Mouse (Mus musculus) right cerebral cortex, postnatal 25 days (tissue): ENCODE data around the gene Spindoc.
"Not testable (repeated sequence)": the region's sequence is repeated elsewhere in the genome, so short reads cannot be mapped to it uniquely, and the experiment has no call there.

Experiments used
- DNase-seq: peaks from one replicate; pipeline ENCODE4 v3.0.0; 2022

Gene Spindoc

DNA sequence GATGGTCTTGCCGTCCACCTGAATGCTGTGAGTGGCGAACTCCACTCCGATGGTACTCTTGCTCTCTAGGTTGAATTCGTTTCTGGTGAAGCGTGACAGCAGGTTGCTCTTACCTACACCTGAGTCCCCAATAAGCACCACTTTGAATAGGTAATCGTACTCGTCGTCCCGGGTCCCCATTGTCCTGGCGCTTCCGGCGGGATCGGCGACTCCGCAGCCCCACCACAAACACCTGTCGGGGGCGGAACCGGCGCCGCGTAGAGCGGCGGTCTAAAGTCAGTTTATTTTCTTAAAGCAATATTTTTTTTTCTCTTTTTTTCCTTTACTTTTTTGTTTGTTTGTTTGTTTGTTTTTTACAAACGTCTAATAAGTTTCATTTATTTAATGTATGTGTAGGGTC is 16.1 kb upstream of the Spindoc start:
- DNase-seq = not testable (repeated sequence)

- DNase-seq = not testable (repeated sequence)
These were observed 14.4 kb upstream of the Spindoc start for GRCm38 (mm10) chr19:7396867-7397826.

DNA sequence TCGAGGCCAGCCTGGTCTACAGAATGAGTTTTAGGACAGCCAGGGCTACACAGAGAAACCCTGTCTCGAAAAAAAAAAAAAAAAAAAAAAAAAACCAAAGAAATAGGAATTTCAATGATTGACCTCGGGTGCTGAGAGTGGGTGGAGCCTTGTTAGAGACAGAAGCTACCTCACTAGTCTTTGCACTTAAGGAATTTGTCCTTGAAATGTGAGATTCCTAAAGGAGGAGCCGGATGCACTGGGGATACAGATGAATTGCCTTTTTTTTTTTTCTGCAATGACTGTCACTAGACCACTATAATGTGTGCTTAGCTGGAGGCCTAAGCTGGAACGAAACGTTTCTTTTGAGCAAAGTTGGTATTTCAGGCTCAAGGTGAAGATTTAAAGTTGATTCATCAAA is 5.7 kb upstream of the Spindoc start:
- DNase-seq = no peak

DNA sequence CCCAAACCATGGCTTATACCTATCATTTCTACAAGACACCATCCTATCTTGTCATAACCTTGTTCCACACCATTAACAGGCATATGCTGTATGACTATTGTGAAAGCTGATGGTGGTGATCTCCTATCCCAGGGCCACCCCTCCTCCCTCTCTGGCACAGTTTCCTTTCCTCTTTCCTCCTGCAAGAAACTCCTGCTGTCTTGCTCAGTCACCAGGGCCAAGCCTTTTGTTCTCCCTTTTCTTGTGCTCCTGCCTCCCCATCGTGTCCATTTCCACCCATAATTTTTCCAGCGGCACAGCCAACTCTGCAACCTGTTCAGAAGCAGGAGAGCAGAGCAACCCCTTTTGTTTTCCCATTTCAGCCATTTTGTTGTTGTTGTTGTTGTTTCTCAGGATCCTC is 3.2 kb upstream of the Spindoc start:
- DNase-seq = no peak

DNA sequence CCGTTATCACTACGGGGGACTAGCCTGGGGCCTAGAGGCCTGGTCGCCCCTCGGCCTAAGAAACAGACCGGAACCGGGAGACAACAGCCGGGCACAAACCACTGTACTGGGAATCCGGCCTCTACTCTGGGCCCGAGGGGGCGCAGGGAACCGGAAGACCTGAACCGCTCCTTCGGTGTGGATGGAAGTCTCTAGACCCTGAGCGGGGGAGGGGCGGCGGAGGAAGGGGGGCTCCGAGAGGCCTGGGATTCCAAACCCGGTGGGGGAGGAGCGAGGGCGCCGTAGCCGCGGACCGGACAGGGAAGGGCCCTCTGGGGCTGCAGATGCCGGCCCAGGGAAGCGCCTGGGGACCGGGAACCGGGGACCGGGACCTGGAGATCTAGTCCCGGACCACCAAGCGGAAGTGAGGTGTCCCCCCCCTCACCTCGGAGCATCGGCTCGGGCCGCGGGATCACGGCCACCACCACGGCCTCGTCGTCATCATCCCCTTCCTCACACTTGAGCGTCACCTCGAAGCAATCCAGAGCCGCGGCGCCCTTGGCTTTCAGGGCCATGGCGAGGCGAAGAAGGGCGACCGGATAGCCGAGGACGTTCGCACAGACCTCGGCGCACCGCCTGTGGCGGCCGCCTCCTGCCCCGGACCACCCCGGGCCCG is 419 bp downstream of the Spindoc start:
- DNase-seq = peak; percentile 55

GRCm38 (mm10) chr19:7381906-7382247 is 917 bp downstream of the Spindoc start:
- no peak for DNase-seq

DNA sequence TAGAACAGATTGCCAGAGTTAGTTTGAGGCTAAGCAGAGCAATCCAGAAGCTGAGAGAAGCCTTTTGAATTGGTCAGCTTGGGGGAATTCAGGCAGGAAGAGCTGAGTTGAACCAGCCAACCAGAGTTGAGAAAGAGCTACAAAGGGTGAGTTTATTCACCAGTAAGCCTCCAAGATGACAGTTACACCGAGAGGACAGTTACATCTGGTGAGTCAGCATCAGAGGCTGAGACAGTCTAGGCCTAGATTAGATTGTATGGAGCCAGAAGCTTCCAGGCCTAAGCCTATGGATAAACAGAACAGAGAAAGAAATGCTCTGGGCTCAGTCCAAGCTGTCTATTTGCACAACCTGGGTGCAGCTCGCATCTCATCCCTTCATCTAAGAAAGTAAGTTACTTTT is 5.2 kb downstream of the Spindoc start:
- DNase-seq = no peak

- peak; percentile 12 for DNase-seq
These were observed 8.3 kb downstream of the Spindoc start for GRCm38 (mm10) chr19:7374491-7374890.

DNA sequence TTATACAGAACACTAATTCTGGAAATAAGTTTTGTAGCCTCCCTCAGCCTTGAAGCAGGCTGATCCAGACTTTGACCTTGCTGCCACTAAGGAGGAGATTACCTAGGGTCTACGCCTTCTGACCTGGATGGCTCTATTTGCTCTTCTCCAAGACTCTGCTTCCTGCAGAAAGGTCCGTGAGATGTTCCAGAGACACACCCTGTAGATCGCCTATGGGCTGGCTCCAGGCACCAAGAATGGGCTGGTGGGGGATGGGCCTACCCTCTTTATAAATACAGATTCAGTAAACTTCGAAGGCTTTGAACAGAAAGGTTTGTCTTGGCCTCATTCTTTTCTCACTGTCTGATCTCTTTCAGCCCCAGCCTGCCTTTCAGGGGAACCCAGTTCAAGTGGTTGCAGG is 13.3 kb downstream of the Spindoc start:
- not testable (repeated sequence) for DNase-seq

DNA sequence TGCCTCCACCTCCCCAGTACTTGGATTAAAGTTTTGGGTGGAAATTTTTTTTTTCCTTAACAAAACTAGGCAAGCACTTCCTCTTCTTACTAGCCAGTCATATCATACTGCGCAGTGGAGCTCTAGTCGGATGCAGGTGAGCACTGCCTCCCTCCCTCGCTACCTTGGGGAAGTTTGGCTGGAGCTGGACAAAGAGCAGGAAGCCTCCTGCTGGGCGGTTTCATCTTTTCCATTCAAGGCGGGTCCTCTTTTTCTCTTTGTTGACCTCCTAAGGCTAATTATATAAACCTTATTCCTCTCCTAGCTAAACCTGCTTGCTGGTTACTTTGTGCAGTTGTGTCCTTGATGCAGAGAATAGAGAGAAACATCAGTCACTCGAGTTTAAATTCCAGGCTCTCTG is 29.2 kb downstream of the Spindoc start:
- DNase-seq = no peak

- no peak for DNase-seq
These were observed 29.8 kb downstream of the Spindoc start for GRCm38 (mm10) chr19:7352809-7353495.

DNA sequence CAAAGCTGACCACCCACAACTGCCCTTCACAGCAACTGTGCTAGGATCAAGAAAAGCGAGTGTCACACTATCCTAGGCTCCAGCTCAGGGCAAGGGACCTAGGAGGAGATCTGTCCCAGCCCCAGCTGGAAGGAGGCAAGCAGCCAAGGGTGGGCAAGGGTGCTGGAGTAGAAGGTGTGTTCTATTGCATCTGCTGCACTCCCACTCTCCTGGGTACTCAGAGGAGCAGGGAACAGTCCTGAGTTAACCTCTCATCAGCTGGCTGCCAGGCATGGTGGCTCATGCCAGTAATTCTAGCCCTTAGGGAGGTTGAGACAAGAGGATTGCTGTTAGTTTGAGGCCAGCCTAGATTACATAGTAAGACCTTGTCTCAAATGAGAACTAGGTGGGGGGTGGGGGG is 32.8 kb downstream of the Spindoc start:
- no peak for DNase-seq

DNA sequence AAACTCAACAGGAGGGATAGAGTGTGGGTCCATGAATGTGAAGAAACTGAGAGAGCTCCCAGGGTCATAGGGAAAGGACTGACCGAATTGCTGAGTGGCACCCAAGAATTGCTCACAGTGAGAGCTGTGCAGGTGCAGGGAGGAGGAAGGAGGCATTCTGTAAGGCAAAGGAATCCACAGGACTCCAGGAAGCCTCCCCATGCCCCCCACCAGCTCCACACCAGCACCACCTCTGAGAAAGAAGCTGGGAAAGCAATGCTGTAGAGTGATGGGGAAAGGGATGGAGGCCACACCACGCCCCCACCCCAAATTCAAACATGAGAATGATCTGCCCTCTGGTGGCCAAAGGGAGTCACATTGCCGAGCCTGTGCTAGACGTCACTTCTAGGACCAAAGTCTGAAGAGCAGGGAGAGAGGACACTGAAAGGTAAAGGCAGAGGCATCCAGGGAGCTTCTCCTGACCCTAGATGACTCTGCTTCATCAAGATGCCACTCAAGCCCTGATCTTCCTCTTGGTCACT is 37.5 kb downstream of the Spindoc start:
- DNase-seq = peak; percentile 36

GRCm38 (mm10) chr19:7342646-7343045 is 40.1 kb downstream of the Spindoc start:
- DNase-seq = no peak

GRCm38 (mm10) chr19:7341512-7342397 is 41.0 kb downstream of the Spindoc start, which contains the start of gene Mark2:
Gene Mark2 (minus strand): TSS chr19:7341860.
- peak; percentile 99 for DNase-seq

DNA sequence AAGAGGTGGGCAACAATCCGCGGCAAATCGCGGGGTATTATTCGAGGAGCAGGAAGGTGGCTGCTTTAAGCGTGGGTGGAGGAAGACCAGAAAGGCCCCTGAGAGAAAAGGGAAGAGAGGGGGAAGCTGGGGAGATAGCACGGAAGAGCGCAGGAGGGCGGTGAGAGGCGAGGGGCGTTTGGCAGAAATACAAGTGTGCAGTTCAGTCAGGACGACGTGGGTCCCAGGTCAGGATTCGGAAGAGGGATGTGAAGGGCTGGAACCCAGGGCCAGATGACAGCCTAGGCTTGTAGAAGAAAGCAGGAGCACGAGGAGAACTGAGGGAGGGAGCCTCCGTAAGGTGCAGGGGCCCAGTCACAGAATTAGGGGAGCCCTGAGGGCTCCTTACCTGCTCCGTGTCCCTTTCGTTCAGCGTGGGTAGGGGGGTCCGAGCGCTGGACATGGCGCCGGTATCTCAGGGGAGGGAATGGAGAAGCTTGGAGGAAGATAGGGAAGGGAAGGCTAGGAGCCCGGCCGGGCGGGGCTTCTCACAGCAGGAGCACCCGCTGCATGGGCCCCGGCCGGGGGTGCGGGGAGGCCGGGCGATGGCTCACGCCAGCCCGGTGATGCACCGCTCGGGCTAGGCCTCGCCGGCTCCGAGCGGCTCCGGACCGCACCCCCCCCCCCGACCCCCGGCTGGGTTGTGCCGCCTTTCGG is 41.9 kb downstream of the Spindoc start:
- no peak for DNase-seq

DNA sequence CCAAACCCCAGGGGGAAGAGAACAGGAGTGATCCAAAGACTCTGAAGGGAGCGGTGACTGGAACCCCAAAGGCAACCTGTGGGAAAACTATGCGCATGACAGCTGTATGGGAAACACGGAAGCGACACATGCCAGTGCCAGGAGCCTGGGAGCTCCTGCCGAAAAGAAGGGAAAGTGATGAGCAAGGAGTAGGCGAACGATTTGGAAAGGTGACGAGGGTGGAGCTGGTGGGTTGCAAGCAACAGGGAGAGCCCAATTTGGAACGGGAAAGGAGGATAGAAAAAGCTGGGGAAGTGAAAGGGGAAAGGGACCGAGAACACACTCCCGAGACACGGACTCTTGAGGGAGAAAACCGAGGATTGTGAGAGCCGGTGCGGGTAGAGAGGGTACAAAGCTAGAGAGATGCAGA is 42.4 kb downstream of the Spindoc start:
- peak; percentile 56 for DNase-seq

DNA sequence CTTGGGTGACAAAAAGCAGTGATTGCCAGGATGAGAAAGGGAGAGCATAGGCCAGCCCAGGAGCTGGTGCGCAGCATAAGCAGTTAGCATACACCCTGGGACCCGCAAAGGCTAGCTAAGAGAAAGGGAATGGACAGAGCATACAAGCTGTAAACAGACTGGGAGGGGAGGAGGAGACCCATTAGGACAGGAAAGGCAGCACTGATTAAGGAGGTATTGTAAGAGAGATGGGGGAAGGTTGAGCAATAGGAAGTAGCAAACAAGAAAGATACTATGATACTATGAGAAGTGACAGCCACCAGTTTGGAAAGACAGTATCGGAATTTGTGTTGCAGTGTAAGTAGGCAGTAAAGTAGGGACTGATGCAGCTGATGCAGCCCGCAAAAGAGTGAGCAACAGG is 42.9 kb downstream of the Spindoc start:
- DNase-seq = no peak

DNA sequence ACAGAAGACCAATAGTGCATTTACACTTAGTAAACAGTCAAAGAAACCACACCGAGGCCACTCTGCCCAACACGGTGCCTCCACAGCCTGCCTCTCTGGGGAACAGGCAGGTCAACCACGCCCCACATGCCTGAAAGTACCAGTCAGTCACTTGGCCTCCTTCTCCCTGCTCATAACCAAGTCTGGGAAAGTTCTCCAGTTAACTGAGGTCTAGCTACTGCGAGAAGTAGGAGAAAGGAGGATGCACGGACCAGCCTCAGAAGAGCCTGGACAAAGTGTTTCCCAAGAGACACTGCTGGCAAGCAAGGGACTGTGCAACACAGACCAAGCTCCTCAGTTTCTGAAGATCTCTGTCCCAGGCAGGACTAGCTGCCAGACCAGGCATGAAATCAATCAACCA is 43.8 kb downstream of the Spindoc start:
- DNase-seq = no peak

DNA sequence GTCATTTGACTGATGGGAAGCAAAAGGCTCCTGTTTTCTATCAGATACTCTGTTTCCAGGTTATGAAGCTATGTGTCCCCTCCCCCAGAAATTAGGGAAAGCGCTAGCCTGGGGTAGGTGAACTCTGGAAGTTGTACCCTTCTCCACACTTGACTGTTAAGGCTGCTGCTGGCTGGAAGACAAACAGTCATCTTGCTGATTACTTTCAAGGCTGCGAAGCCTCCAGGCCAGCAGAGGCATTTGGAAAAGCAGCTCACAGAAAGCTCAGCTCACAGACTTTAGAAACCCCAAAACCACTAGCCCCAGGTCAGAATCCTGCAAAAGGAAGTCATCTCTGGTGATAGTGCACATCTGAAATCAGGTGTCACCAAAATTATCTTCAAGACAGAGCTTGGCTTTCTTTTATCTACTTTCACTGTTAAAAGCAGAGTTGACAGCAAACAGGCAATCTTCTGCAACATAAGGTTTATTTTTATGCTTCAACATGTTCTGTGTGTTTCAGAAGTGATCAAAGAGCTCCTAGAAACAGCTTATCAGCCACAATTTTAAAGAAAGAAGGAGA is 44.9 kb downstream of the Spindoc start:
- no peak for DNase-seq

DNA sequence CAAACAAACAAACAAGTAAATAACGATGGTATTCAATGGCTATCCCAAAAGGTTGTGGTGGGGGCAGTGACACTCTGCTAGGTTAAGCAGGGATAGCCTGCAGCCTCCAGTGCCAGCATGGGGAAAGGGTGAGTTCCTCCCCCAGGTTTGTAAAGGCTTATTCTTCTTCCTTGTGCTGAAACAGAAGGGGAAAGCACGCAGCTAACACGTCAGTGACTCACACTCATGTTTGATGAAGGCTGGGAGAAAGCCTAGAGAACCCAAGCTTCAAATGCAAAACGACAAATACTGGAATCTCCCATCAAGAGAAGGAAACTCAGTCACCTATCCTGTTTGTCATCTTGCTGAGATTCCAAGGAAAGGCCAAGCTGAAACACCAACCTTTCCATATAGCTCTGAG is 47.1 kb downstream of the Spindoc start:
- DNase-seq = no peak
